Mouse (Mus musculus) lung, embryonic 14.5 days (tissue): ENCODE data around the gene Prss30. TPM values are rescaled to one million over a fixed set of nuclear protein-coding genes. Genes with fewer than 3 reads are reported as not detected.

ENCODE experiments used
- ATAC-seq: fragments of 200-750 bp; cut with Nextera tagmentation; 2 replicates; pipeline ENCODE4 v1.8.0; 2017; ENCODE audit warnings: mild to moderate bottlenecking, moderate TSS enrichment, moderate library complexity; ENCODE audit not compliant: insufficient read depth
- DNase-seq: peaks from one replicate; pipeline ENCODE4 v3.0.0-alpha.2; 2015
- H3K27ac ChIP-seq: fragments of 300-500 bp; sonication (generic); 2 replicates; pipeline ENCODE4 v1.5.1; 2014; ENCODE audit warnings: low read depth, mild to moderate bottlenecking, moderate library complexity
- H3K27me3 ChIP-seq: fragments of 300-500 bp; sonication (generic); 2 replicates; pipeline ENCODE4 v1.6.1; 2014; ENCODE audit warnings: low read length, control low read depth; ENCODE audit not compliant: insufficient read depth
- H3K36me3 ChIP-seq: fragments of 300-500 bp; sonication (generic); 2 replicates; pipeline ENCODE4 v1.6.1; 2014; ENCODE audit warnings: control low read depth; ENCODE audit not compliant: insufficient read depth
- H3K4me1 ChIP-seq: fragments of 300-500 bp; sonication (generic); 2 replicates; pipeline ENCODE4 v1.6.1; 2014; ENCODE audit warnings: antibody characterized with exemption, control low read depth; ENCODE audit not compliant: insufficient read depth
- H3K4me2 ChIP-seq: fragments of 300-500 bp; sonication (generic); 2 replicates; pipeline ENCODE4 v1.6.1; 2014; ENCODE audit warnings: mild to moderate bottlenecking
- H3K4me3 ChIP-seq: fragments of 300-500 bp; sonication (generic); 2 replicates; pipeline ENCODE4 v1.5.1; 2014; ENCODE audit warnings: low read depth, low read length
- H3K9ac ChIP-seq: fragments of 300-500 bp; sonication (generic); 2 replicates; pipeline ENCODE4 v1.6.1; 2014
- H3K9me3 ChIP-seq: fragments of 300-500 bp; sonication (generic); 2 replicates; pipeline ENCODE4 v1.6.1; 2016; ENCODE audit warnings: low read depth, low read length, control low read depth
- CTCF ChIP-seq: IDR thresholded peaks from 2 replicates; pipeline ENCODE4 v1.5.1; 2016; ENCODE audit warnings: antibody characterized with exemption, low read depth
- WGBS: fragments of 180-500 bp; shearing (Covaris S2); extraction: QIAGEN DNeasy Blood & Tissue Kit; methylation state at CpG from one replicate; pipeline ENCODE4 v1.1.7; 2014; 5-methylcytosine and 5-hydroxymethylcytosine counted together
- polyA plus RNA-seq: library from polyadenylated mRNA; unstranded; fragments of >200 nt; fragmentation: Nextera tagmentation; extraction: Ambion mirVana; gene quantifications from 2 replicates; pipeline ENCODE4 v1.2.1, GENCODE M21; 2014

Gene Prss30
- polyA plus RNA-seq, 1 experiment from 2014 or later: 0.20 TPM

GRCm38 (mm10) chr17:23998383-23998782 is 18.0 kb upstream of the Prss30 start:
- no peak for TF ChIP-seq CTCF
- peak overlapping the region; percentile 37; the same call in 1 of the 2 replicates for H3K4me2 ChIP-seq
- H3K36me3 ChIP-seq: no peaks in the 10 kb centered on the region
- DNase-seq: no peak
- no peak overlapping the region for H3K4me3 ChIP-seq
- no peak overlapping the region for H3K9ac ChIP-seq
- no peaks in the 10 kb centered on the region for H3K27me3 ChIP-seq
- WGBS: 53% methylated on average over 6 of the region's 6 CpGs
- no peak for ATAC-seq
- H3K9me3 ChIP-seq: no peaks in the 10 kb centered on the region
- H3K27ac ChIP-seq: peak overlapping the region; percentile 42; the same call in 1 of the 2 replicates
- H3K4me1 ChIP-seq: peaks cover 8% of the 10 kb centered on the region; the same call in 1 of the 2 replicates

- Histone ChIP-seq H3K27me3 (no peaks in the 10 kb centered on the region), H3K36me3 (no peaks in the 10 kb centered on the region), H3K4me1 (peaks cover 8% of the 10 kb centered on the region; the same call in 1 of the 2 replicates), H3K4me3 (peak within 1 kb of the TSS; percentile 9; the same call in 1 of the 2 replicates), H3K9me3 (no peaks in the 10 kb centered on the region), H3K4me2 (peak within 1 kb of the TSS; percentile 37), H3K9ac (no peak within 1 kb of the TSS), H3K27ac (peak within 1 kb of the TSS; percentile 42; the same call in 1 of the 2 replicates)
- DNase-seq: peak; percentile 51
- no peak for TF ChIP-seq CTCF
- peak; percentile 68; the same call in 1 of the 2 replicates for ATAC-seq
- whole genome bisulfite sequencing: 45% methylated on average over 2 of the region's 2 CpGs
Measured at GRCm38 (mm10) chr17:23997901-23998300, 17.5 kb upstream of the Prss30 start, which contains the start of gene Prss22. Gene Prss22 (minus strand): TSS chr17:23998100.

DNA sequence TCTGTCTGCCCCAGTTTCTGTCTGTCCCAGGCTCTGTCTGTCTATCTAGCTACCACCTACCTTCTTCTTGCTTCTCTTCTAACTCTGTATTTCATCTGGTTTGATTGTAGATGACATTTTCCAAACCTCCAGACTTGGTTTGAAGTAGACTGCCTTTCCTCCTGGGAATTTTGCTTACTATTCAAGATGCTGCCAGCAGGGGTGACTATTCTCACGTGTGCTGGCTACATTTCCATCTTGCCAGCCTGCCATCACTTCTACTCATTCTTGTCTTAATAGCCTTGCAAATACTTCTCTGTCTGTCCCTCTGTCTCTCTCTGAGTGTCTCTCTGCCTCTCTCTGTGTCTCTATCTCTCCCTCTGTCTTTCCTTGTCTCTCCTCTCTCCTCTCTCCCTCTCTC is 15.1 kb upstream of the Prss30 start:
- Histone ChIP-seq H3K36me3 (no peaks in the 10 kb centered on the region), H3K27me3 (no peaks in the 10 kb centered on the region), H3K9ac (no peak overlapping the region), H3K27ac (no peak overlapping the region), H3K4me3 (no peak overlapping the region), H3K9me3 (no peaks in the 10 kb centered on the region), H3K4me2 (no peak overlapping the region), H3K4me1 (peaks cover 7% of the 10 kb centered on the region; the same call in 1 of the 2 replicates)
- DNase-seq (no peak), ATAC-seq (no peak)
- 0 out of 2 replicates have a peak, but pooled peaks have one; percentile 25 for TF ChIP-seq CTCF
- 42% methylated on average over 1 of the region's 1 CpGs for WGBS

GRCm38 (mm10) chr17:23994667-23995066 is 14.3 kb upstream of the Prss30 start:
- no peak overlapping the region for H3K4me3 ChIP-seq
- TF ChIP-seq CTCF: no peak
- H3K36me3 ChIP-seq: no peaks in the 10 kb centered on the region
- no peak overlapping the region for H3K9ac ChIP-seq
- no peak overlapping the region for H3K27ac ChIP-seq
- H3K9me3 ChIP-seq: no peaks in the 10 kb centered on the region
- H3K4me1 ChIP-seq: peaks cover 5% of the 10 kb centered on the region; the same call in 1 of the 2 replicates
- DNase-seq (no peak), ATAC-seq (no peak)
- no peak overlapping the region for H3K4me2 ChIP-seq
- WGBS: 67% methylated on average over 7 of the region's 7 CpGs
- H3K27me3 ChIP-seq: no peaks in the 10 kb centered on the region

DNA sequence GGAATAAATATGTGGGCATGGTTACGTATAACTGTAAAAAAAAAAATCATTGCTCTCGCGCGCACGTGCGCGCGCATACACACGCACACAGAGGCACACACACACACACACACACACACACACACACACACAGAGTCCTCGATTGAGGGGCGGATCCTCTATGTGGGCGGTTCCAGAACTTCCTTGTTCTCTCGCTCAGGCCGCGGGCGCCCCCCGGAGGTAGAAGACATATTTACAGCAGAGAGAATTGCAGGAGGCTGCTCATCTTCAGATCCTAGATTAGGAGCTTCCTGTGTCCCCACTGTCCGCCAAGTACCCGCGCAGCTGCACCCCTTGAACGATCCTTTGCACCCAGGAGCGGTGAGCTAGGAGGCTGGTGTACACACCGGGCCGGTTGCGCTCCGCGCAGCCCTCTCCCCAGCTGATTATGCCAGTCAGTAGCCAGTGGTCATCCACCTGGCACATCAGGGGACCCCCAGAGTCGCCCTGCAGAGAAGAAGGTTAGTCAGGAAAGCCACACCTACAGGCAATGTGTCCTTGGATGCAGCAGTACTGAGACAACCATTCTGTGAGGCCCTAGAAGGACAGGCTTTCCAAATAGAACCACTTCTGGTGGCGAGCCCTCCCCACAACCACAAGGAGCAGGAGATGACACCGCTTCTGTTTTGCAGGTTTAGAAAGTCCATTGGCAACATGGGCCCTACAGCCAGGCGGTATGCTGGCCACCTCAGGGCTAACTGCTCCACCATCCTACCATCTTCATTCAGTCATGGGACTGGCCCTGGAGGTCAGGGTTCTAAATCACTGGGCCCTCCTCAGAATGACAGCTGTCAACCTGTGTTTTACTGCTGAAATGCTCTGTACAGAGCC is 13.4 kb upstream of the Prss30 start:
- TF ChIP-seq CTCF: peak; percentile 80
- H3K4me1 ChIP-seq: peaks cover 5% of the 10 kb centered on the region; the same call in 1 of the 2 replicates
- peak overlapping the region; percentile 17; the same call in 1 of the 2 replicates for H3K4me3 ChIP-seq
- peak overlapping the region; percentile 56 for H3K4me2 ChIP-seq
- DNase-seq: peak; percentile 97
- H3K27ac ChIP-seq: no peak overlapping the region
- WGBS: 12% methylated on average over 31 of the region's 31 CpGs
- H3K27me3 ChIP-seq: no peaks in the 10 kb centered on the region
- H3K9me3 ChIP-seq: no peaks in the 10 kb centered on the region
- peak; percentile 68 for ATAC-seq
- H3K9ac ChIP-seq: peak overlapping the region; percentile 23; the same call in 1 of the 2 replicates
- no peaks in the 10 kb centered on the region for H3K36me3 ChIP-seq

DNA sequence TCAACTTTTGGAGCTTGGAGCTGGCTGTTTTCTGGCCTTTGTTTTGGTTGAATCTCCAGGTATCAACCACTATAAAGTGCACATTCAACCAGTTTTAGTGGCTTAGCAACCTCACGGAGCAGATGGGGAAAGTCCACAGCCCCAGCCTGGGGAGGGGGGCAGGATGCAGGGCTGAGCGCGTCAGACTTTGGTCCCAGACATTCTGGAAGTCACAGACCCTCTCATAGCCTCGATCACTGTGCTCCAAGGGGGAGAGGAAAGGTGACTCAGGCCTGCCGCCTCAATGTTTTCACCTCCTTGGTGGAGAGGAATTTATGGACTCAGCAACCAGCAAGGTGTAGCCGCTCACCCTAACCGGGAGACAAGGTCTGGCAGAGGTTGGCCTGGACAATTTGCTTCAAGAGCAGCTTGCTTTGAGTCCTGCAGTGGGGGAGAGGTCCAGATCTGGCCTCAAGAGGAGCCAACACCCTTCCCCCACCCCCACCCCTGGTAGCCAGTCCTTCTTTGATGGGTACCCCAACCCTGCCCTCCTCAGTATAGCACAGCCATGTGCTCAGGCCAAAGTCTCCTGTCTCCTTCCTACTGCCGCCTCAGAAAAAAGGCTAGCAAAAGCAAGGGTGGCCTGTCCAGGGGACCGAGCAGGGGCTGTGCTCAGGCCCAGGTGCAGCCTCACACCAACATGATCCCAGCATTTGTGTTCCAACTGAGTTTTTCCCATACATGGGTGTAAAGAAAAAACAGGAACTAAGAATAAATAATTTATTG is 12.6 kb upstream of the Prss30 start:
- H3K4me3 ChIP-seq: peak overlapping the region; percentile 17; the same call in 1 of the 2 replicates
- ATAC-seq (peak; percentile 72), DNase-seq (no peak)
- 60% methylated on average over 9 of the region's 9 CpGs for WGBS
- H3K4me2 ChIP-seq: peak overlapping the region; percentile 56
- H3K27ac ChIP-seq: no peak overlapping the region
- H3K36me3 ChIP-seq: no peaks in the 10 kb centered on the region
- H3K9me3 ChIP-seq: no peaks in the 10 kb centered on the region
- no peak overlapping the region for H3K9ac ChIP-seq
- peaks cover 5% of the 10 kb centered on the region; the same call in 1 of the 2 replicates for H3K4me1 ChIP-seq
- TF ChIP-seq CTCF: no peak
- no peaks in the 10 kb centered on the region for H3K27me3 ChIP-seq
